Mouse (Mus musculus) ES-Bruce4 (cell line): ENCODE data around the gene Med21.
A peak's percentile ranks its signal among the peaks of the same experiment; 100 is the strongest.

Source experiments
- CTCF ChIP-seq: IDR thresholded peaks from one replicate; pipeline ENCODE4 v1.8.1; 2011; ENCODE audit warnings: low read depth, low read length
- POLR2A ChIP-seq: IDR thresholded peaks from one replicate; pipeline ENCODE4 v1.8.1; 2011; ENCODE audit warnings: low read length; ENCODE audit not compliant: insufficient read depth

DNA sequence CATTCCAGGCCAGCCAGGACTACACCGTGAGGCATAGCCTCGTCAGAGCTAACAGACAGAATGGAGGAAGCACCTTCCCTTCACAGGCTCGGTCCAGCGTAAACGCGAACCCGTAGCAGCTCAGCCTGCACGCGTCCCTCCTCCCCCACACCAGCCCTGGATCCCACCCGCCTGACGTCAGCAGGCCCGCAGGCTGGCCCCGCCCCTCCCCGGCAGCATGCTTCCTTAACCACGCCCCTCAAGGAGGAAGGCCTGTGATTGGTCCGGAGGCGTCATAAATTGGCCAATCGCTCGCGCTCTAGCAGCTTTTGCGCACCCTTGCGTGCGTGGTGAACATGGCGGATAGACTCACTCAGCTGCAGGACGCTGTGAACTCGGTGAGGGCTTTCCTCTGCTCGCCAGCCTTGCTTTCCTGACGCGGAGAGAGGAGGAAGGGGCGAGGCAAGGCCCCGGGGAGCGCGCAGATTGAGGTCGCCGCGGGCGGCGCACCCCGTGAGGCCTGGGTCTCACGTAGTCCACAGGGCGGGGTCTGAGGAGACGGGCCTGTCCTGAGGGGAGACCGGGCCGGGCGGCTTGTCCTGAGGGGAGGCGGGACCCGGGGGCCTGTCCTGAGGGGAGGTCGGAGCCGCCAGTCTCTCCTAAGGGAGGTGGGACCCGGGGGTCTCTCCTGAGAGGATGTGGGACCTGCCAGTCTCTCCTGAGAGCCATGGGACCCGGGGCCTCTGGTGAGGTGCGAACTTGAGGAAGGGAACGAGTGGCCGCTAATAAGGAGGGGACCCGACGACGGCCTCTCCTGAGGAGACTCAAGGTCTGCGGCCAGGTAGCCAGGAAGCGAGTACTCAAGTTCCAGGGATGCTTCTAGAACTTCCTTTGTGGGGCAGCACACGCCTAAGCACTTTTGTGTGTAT is at the start of gene Med21, which contains the start of gene Tm7sf3:
- TF ChIP-seq CTCF: no peak
- TF ChIP-seq POLR2A: peak; percentile 99
